Mouse (Mus musculus) layer of hippocampus, adult 2 months (tissue): ENCODE measurements around the gene Slc25a35. TPM values are rescaled to one million over a fixed set of nuclear protein-coding genes. Genes with fewer than 3 reads are reported as not detected.
"Not testable (repeated sequence)": the region's sequence is repeated elsewhere in the genome, so short reads cannot be mapped to it uniquely, and the experiment has no call there.

Source experiments
- DNase-seq, 2 experiments: peaks; one replicate each; pipeline ENCODE4 v3.0.0; 2022; ENCODE audit warnings: low spot score in 2 of 2
- H3K27ac ChIP-seq: fragments of 200-600 bp; 2 replicates; pipeline ENCODE4 v1.8.1; 2022
- H3K4me3 ChIP-seq: fragments of 200-600 bp; 2 replicates; pipeline ENCODE4 v1.8.1; 2022; ENCODE audit warnings: mild to moderate bottlenecking
- CTCF ChIP-seq: fragments of 200-600 bp; conservative IDR thresholded peaks from 2 replicates; pipeline ENCODE4 v1.8.1; 2022; ENCODE audit warnings: antibody characterized with exemption, mild to moderate bottlenecking, moderate library complexity
- total RNA-seq, 2 experiments: library from RNA; stranded (reverse); gene quantifications; 2 replicates each; pipeline ENCODE4 v1.2.3; 2021

The Slc25a35 gene
- total RNA-seq, 2 experiments from 2014 or later: 5.8 to 6.2 TPM

DNA sequence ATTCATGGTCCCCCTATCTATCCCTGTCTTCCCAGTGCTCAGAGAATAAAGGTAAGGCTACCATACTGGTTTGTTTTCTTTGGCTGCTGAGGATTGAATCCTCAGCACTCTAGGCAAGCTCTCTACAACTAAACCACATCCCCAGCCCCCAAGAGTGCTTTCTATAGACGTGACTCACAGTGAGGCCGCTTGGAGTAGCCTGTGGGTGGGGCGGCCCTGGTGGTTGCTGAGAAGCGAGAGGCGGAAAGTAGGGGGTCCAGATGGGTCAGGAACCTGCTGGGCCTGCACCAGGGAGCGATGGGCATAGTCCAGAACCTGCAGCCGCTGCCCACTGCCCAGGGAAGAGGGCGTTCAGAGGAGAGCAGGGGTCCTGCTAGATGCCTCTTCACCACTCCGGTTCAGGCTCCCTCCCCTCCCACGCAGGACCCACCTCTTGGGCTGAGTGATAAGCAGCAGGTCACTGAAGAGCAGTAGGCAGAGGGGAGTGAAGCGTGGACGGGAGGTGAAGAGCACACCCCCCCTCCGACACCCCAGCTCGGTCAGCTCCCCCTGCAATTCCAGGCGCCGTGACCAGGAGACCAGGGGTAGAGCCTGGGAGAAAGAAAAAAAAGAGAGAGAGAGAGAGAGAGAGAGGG is 21.0 kb upstream of the Slc25a35 start:
- DNase-seq: no peak
- no peak for TF ChIP-seq CTCF
- peak overlapping the region; percentile 67; the same call in 1 of the 2 replicates for H3K27ac ChIP-seq

GRCm38 (mm10) chr11:68947542-68947993 is 20.4 kb upstream of the Slc25a35 start:
- H3K27ac ChIP-seq: peak overlapping the region; percentile 37
- DNase-seq: peak in 1 of 2 experiments; percentile 46
- H3K4me3 ChIP-seq: peak overlapping the region; percentile 43
- TF ChIP-seq CTCF: no peak

More for the DNA sequence above, 21.0 kb upstream of the Slc25a35 start:
- H3K4me3 ChIP-seq: peak overlapping the region; percentile 40; the same call in 1 of the 2 replicates

- TF ChIP-seq CTCF: no peak
- no peak overlapping the region for H3K27ac ChIP-seq
Measured at GRCm38 (mm10) chr11:68953903-68954302, 14.0 kb upstream of the Slc25a35 start.

GRCm38 (mm10) chr11:68954408-68954807 is 13.5 kb upstream of the Slc25a35 start:
- Histone ChIP-seq H3K27ac (no peak overlapping the region), H3K4me3 (peak overlapping the region; percentile 47)
- TF ChIP-seq CTCF: no peak
- no peak for DNase-seq

More at GRCm38 (mm10) chr11:68953903-68954302, 14.0 kb upstream of the Slc25a35 start:
- no peak for DNase-seq
- H3K4me3 ChIP-seq: no peak overlapping the region; the same call in 1 of the 2 replicates

GRCm38 (mm10) chr11:68955473-68955872 is 12.5 kb upstream of the Slc25a35 start:
- TF ChIP-seq CTCF: no peak
- no peak overlapping the region for H3K27ac ChIP-seq
- H3K4me3 ChIP-seq: no peak overlapping the region
- DNase-seq: no peak

DNA sequence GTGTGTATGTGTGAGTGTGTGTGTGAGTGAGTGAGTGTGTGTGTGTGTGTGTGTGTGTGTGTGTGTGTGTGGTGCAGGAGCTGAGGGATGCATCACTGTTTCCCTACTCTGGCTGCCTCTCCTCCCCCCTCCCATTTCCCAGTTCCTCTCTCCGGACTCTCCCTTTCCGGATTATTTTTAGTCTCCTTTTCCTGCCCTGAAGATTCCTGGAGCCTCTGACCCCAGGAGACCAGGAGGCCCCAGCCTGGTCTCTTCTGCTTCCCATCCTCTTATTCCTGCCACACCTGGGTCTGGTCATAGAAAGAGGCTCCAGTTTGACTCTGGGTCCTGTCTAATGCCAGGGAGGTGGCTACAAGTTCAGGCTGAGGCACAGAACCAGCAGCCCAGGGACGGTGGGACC is 11.8 kb upstream of the Slc25a35 start:
- no peak for DNase-seq
- peak overlapping the region; percentile 61; the same call in 1 of the 2 replicates for H3K27ac ChIP-seq
- no peak for TF ChIP-seq CTCF
- peak overlapping the region; percentile 2; the same call in 1 of the 2 replicates for H3K4me3 ChIP-seq

- TF ChIP-seq CTCF: no peak
- H3K27ac ChIP-seq: peak overlapping the region; percentile 61
Measured at GRCm38 (mm10) chr11:68956697-68957096, 11.2 kb upstream of the Slc25a35 start.

DNA sequence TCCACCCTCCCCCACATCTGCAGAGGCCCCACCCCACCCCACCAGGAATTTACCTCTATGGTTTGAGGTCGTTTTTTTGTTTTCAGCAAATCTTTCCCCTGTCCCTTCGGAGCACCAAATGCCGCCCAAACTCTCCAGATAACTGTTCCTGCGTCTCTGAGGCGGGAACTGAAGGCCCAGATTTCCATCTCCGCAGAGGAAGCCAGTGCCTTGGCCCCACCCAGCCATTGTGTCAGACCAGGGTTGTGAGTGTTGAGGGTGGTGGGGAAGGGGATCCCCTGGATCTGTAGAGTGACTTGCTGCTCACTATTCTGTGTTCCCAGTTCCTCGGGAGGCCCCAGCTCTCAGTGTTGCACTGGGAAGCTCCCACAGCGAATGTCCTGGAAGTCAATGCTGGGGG is 10.6 kb upstream of the Slc25a35 start, which contains the start of gene Arhgef15:
TSS of gene Arhgef15 (minus strand) at position 173 of the 400 bp plus-strand sequence.
- no peak for TF ChIP-seq CTCF
- Histone ChIP-seq H3K27ac (peak within 1 kb of the TSS; percentile 61), H3K4me3 (peak within 1 kb of the TSS; percentile 2)
- DNase-seq: no peak

More at GRCm38 (mm10) chr11:68956697-68957096, 11.2 kb upstream of the Slc25a35 start:
- H3K4me3 ChIP-seq: peak overlapping the region; percentile 2
- DNase-seq: no peak

DNA sequence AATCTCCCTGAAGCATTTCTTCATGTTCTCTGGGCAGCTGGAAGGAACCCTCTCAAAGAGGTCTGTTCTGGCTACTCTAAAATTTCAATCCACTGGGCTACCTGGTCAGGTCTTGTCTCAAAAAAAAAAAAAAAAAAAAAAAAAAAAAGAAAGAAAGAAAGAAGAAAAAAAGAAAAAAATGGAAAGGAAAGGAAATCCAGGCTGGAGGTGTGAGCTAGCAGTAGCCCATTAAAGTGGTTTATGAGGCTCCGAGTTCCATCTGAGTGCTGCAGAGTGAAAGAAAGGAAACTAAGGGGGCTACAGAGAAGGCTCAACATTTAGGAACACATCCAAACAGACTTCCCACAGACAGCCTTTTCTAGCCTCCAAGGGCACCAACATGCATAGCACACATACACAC is 10.0 kb upstream of the Slc25a35 start:
- no peak for TF ChIP-seq CTCF
- H3K4me3 ChIP-seq: no peak overlapping the region
- no peak overlapping the region for H3K27ac ChIP-seq
- no peak for DNase-seq

- Histone ChIP-seq H3K27ac (no peak overlapping the region), H3K4me3 (no peak overlapping the region)
- DNase-seq: no peak
- TF ChIP-seq CTCF: no peak
Measured at GRCm38 (mm10) chr11:68961596-68961995, 6.3 kb upstream of the Slc25a35 start.

DNA sequence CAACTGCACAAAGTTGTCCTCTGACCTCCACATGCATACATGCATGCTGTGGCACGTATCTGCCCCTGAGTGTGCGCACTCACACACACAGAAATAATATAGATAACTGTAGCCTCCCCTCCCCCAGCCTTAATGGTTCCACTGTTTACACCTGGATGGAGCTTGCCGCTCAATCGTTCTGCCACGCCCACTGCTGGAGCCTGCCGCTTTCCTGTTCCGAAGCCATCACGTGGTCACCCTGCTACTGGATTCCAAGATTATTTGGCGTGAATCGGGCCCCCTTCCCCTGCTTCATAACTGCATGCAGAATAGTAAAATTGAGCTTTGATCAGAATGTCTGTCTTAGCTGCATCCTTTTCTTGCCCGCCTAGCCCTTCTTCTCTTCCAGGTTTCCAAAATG is 5.8 kb upstream of the Slc25a35 start:
- not testable (repeated sequence) for DNase-seq, H3K4me3 ChIP-seq, H3K27ac ChIP-seq

GRCm38 (mm10) chr11:68963405-68963804 is 4.5 kb upstream of the Slc25a35 start:
- no peak overlapping the region for H3K27ac ChIP-seq
- TF ChIP-seq CTCF: no peak
- no peak for DNase-seq
- no peak overlapping the region for H3K4me3 ChIP-seq

DNA sequence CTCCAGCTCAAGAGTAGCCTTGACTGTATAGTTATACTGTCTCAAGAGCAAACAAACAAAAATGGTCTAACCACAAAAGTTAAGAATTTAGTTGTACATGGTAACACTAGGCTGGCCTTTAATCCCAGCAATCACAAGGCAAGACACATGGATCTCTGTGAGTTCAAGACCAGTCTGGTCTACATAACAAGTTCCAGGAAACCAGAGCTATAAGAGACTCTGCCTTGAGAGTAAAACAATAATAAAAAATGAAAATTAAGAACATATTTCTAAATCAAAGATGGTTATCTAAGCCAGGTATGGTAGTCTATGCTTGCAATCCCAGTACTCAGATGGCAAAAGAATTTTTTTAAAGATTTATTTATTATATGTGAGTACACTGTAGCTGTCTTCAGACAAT is 2.9 kb upstream of the Slc25a35 start:
- no peak for DNase-seq
- no peak for TF ChIP-seq CTCF
- Histone ChIP-seq H3K4me3 (no peak overlapping the region), H3K27ac (no peak overlapping the region)

GRCm38 (mm10) chr11:68965845-68966244 is 2.1 kb upstream of the Slc25a35 start:
- Histone ChIP-seq H3K4me3 (no peak overlapping the region), H3K27ac (no peak overlapping the region)
- TF ChIP-seq CTCF: peak; percentile 79
- DNase-seq: peak in 1 of 2 experiments; percentile 57
